Mouse (Mus musculus) gastrocnemius, adult 18-20 months (tissue): ENCODE results near the gene Coq8b. TPM values are rescaled to one million over a fixed set of nuclear protein-coding genes. Genes with fewer than 3 reads are reported as not detected.
"Not testable (repeated sequence)": the region's sequence is repeated elsewhere in the genome, so short reads cannot be mapped to it uniquely, and the experiment has no call there.

Experiments
- DNase-seq: peaks from one replicate; pipeline ENCODE4 v3.0.0; 2021; ENCODE audit warnings: low spot score
- total RNA-seq, 2 experiments: library from RNA; stranded (reverse); gene quantifications; 2 replicates each; pipeline ENCODE4 v1.2.3; 2021

Gene Coq8b
- total RNA-seq, 2 experiments from 2014 or later, result 2.6 to 2.9 TPM

GRCm38 (mm10) chr7:27228281-27228821, 4.5 kb upstream of the Coq8b start, which contains the start of gene Itpkc:
TSS of gene Itpkc (minus strand) at chr7:27228661.
- peak; percentile 90 for DNase-seq

GRCm38 (mm10) chr7:27228865-27229264, 4.0 kb upstream of the Coq8b start:
- DNase-seq, result no peak

- DNase-seq, result no peak
Observed at GRCm38 (mm10) chr7:27230781-27231180, 2.0 kb upstream of the Coq8b start.

- DNase-seq, result peak; percentile 47
Observed at GRCm38 (mm10) chr7:27231693-27232331, 1.0 kb upstream of the Coq8b start.

GRCm38 (mm10) chr7:27233300-27233699, 477 bp downstream of the Coq8b start:
- DNase-seq, result no peak

- DNase-seq, result no peak
Observed at GRCm38 (mm10) chr7:27235726-27236125, 2.9 kb downstream of the Coq8b start.

GRCm38 (mm10) chr7:27237527-27237926, 4.7 kb downstream of the Coq8b start:
- no peak for DNase-seq

- no peak for DNase-seq
Observed at GRCm38 (mm10) chr7:27238568-27238967, 5.7 kb downstream of the Coq8b start.

- peak; percentile 65 for DNase-seq
Observed at GRCm38 (mm10) chr7:27243211-27243610, 10.4 kb downstream of the Coq8b start.

GRCm38 (mm10) chr7:27244088-27244487, 11.3 kb downstream of the Coq8b start:
- DNase-seq, result not testable (repeated sequence)

- DNase-seq, result no peak
Observed at GRCm38 (mm10) chr7:27249146-27249545, 16.3 kb downstream of the Coq8b start.

- no peak for DNase-seq
Observed at GRCm38 (mm10) chr7:27249928-27250327, 17.1 kb downstream of the Coq8b start.

- DNase-seq, result no peak
Observed at GRCm38 (mm10) chr7:27251946-27252345, 19.1 kb downstream of the Coq8b start.

- DNase-seq, result peak; percentile 23
Observed at GRCm38 (mm10) chr7:27255721-27256120, 22.9 kb downstream of the Coq8b start.

GRCm38 (mm10) chr7:27257046-27257851, 24.4 kb downstream of the Coq8b start:
- peak; percentile 19 for DNase-seq

GRCm38 (mm10) chr7:27257852-27258204, 25.0 kb downstream of the Coq8b start:
- no peak for DNase-seq

GRCm38 (mm10) chr7:27258205-27258899, 25.5 kb downstream of the Coq8b start, which contains the start of gene Numbl:
TSS of gene Numbl (plus strand) at chr7:27258433.
- peak; percentile 92 for DNase-seq

GRCm38 (mm10) chr7:27259271-27259721, 26.5 kb downstream of the Coq8b start:
- no peak for DNase-seq

- no peak for DNase-seq
Observed at GRCm38 (mm10) chr7:27259771-27260170, 26.9 kb downstream of the Coq8b start.

GRCm38 (mm10) chr7:27260856-27261255, 28.0 kb downstream of the Coq8b start:
- DNase-seq, result no peak

GRCm38 (mm10) chr7:27261888-27262287, 29.1 kb downstream of the Coq8b start:
- DNase-seq, result no peak

GRCm38 (mm10) chr7:27264761-27265160, 31.9 kb downstream of the Coq8b start:
- DNase-seq, result no peak
